Mouse (Mus musculus): ENCODE results near the gene Chst15.

DNA sequence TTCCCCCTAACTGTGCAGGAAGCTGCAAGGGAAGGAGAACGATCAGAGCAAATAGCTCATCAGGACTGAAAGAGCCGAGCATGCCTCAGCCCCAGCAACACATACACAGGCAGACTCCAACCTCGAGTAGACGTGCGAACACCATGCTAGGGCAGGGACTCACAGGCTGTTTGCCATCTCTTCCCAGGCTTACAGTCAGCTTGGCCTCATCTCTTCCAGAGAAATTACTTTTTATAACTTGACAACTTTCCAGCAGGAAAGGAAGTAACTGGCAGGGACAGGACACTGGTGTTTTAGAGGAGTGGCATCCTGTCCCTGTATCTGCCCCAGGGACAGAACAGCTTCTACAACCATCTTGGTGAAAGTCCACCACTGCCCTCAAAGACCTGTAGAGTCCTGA lies 73.8 kb downstream of the Chst15 start:
- TF ChIP-seq CTCF (IDR thresholded peaks at IDR 0.05) (no peak), EP300 (IDR thresholded peaks at IDR 0.05) (peak; percentile 33; the same call in 1 of the 2 replicates)
